Mouse (Mus musculus) fat pad, adult 2 months (tissue): ENCODE measurements around the gene Smoc2.

Experiments
- DNase-seq: peaks from one replicate; pipeline ENCODE4 v3.0.0-alpha.2; 2011; ENCODE audit warnings: low read depth, low spot score; ENCODE audit errors: extremely low read depth

Smoc2 gene

DNA sequence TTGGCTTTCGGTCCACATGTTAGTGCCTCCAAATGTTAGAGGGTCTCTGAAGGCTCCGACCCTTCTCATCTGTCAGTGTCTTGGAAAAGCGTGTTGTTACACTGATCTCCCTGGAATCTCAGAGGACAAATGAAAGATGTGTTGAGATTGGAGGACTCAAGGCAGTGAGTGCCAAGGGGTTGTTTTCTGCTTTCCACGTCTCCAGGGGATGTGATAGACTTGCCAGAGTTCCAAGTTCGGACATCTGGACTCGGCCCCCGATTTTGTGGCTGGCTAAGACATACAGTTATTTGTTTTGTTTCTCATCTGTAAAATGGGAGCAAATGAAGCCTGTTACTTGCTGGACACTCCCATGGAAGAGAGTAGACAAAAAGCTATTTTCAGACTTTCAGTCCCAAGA is 2.0 kb upstream of the Smoc2 start:
- no peak for DNase-seq

GRCm38 (mm10) chr17:14279966-14280300 is 627 bp downstream of the Smoc2 start:
- DNase-seq: no peak

DNA sequence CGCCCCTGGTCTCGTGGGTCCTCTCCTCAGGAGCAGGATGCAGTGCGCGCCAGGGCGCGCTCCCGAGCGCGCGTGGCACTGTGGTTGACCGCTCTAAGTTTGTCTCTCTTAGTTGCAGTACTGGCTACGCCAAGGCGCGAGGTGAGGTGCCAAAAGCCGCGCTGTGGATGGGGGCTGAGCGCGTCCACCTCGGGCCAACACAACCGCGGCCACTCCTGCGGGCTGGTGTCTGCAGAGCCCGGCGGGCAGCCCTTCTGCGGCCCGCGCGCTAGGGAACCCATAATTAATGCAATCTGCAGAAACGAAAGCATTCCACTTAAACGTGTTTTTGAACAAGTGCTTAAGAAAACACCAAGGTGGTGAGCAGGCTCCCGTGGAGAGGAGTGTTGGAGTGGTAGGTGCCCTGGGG is 1.1 kb downstream of the Smoc2 start:
- DNase-seq: no peak

DNA sequence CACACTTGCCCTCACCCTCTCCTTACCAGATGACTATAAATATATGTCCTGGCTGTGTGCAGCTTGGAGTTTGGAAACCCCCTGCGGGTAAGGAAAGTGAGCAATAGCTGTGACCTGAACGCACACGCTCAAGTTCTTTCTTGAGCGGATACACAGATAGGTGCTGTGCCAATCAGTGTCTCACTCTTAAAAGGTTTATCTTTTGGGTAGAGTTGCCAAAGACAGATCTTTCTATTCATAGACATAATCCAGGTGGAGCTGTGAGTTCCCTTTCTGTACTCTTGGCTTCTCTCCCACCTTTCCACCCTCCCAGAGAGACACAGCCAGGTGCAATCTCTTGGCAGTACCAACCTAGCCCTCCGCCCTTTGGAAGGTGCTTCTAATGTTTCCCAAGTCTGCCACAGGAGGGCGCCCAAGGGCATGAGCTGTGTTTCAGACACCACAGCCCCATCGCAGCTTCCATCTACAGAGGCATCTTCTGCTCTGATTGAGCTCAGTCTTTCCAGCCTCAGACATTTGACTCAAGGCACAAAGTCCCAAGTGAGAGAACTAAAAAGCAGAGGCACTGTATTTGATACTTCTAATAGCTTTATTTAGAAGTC is 8.8 kb downstream of the Smoc2 start:
- DNase-seq: peak; percentile 90

DNA sequence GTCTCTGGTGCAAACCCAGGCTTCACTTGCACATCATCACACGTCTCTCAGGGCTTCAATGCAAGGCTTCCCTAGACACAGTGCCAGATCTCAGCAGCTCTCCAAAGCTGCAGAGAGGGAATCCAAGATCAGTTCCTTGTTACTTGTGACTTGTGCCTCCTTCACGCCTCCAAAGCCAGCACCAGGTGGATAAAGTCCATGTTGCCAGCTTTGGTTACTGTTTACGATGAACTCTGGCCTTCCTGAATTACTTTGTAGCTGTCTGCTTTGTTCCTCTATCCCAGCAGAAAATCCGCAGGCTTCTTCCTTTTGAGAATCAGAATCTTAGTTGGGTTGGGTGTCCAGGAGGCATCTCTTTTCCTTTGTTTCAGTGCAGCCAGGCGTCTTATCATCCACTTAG is 14.3 kb downstream of the Smoc2 start:
- DNase-seq: no peak

- DNase-seq: no peak
Observed at GRCm38 (mm10) chr17:14295146-14295545, 15.8 kb downstream of the Smoc2 start.

DNA sequence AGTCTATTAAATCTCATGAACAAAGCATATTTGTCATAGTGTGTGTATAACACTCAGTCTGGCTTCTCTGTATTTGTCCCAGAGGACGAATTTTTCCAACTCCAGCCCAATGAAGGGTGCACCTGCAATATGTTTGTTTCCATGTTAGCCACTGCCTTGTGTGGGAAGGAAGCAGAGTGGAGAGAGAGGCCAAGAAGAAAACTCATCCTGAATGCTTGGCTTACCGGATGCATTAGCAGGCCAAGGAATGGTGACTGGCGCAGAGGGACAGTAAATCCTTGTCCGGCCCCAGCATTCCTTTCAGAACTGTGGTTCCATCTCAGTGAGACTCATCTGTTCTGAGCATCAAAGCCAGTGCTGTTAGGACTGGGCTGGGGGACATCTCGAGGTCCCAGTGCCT is 21.1 kb downstream of the Smoc2 start:
- no peak for DNase-seq

- no peak for DNase-seq
Observed at GRCm38 (mm10) chr17:14301491-14302344, 22.4 kb downstream of the Smoc2 start.

DNA sequence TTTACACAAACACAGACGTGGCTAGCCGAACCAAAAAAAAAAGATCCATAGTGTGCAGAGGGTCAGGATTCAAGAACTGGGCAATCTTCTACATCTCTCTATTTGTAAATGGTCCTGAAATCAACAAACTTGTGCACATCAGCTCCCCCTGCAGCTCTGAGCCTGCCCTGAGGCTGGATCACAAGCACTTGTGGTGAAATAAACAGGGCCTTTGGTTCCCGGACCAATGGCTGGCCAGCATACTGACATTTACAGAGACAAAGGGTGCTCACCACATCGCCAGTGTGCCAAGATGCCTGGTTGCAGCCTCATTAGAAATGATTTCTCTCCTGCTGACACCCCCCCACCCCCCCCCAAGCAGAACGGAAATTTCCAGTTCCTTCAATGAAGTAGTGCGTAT is 23.1 kb downstream of the Smoc2 start:
- DNase-seq: no peak

- no peak for DNase-seq
Observed at GRCm38 (mm10) chr17:14303722-14304121, 24.4 kb downstream of the Smoc2 start.

GRCm38 (mm10) chr17:14309884-14310283 is 30.6 kb downstream of the Smoc2 start:
- DNase-seq: no peak

DNA sequence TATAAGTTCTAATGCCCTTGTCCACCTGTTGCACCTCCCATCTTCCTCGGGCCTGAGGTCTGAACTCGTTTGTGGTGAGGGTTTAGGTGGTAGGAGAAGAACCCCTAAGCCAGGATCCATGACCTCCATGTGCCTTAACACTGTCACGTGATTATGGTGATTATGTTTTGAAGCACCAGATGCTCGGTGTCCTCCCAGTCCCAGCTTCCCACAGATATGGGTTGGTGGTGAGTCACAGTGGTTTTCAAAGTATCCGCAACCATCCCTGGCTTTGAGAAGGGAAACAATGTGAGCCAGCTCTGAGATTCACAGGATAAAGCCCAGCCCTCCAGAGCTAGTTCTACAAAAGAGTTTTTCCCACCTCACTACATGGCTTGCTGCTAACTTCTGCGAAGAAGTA is 33.1 kb downstream of the Smoc2 start:
- no peak for DNase-seq

DNA sequence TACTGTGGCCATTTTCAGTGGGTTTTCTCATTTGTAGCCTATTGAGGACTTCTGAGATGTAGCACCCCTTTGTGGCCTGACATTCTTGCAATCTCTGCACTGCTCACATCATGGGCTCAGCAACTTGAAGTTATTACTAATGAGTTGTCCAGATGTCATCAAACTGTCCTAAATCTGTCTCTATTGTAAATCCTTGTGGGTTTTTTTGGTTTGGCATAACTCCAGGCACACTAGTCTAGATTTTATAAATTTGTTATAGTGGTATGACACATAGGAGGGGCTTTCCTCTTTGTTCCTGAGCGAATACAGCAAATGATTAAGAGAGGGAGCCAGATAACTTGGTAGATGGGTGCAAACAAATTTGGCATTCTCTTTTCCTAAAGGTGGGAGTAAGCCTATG is 35.0 kb downstream of the Smoc2 start:
- no peak for DNase-seq

GRCm38 (mm10) chr17:14316536-14316935 is 37.2 kb downstream of the Smoc2 start:
- no peak for DNase-seq

GRCm38 (mm10) chr17:14317439-14317838 is 38.1 kb downstream of the Smoc2 start:
- no peak for DNase-seq

DNA sequence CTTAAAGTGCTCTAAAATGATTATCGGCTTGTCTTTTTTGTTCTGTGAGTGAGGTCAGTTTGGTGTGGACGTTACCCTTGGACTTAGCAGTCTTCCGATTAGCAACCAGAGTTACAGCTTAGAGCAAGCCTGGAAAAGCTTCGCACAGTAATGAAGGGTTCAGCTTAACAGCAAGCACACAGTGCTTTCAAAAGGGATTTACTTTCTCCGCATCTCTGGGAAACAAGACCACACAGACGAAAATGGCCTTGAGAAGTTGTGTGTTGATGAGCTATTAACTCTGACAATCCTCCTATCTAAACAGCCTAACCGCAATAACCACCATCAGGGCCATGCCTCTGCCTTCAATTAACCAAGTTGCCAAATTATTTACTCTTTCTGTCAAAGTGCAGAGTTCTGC is 46.9 kb downstream of the Smoc2 start:
- no peak for DNase-seq

DNA sequence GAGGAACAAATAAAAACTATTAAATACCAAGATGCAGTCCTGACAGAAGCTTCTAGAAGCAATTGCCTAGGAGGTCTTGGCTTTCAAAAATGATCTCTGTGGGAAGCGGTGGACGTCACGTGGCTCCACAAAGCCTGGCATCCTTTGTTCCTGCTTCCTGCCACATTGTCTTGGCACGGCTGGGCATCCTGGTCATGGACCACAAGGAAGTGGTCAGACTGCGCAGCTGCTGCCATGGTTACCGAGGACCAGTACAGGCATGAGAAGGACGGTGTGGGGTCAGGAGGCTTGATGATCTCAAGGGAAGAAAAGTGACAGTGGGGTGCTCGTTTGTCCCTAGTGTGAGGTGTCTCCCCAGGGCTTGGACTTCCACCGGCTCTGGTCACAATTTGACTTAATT is 48.7 kb downstream of the Smoc2 start:
- no peak for DNase-seq

DNA sequence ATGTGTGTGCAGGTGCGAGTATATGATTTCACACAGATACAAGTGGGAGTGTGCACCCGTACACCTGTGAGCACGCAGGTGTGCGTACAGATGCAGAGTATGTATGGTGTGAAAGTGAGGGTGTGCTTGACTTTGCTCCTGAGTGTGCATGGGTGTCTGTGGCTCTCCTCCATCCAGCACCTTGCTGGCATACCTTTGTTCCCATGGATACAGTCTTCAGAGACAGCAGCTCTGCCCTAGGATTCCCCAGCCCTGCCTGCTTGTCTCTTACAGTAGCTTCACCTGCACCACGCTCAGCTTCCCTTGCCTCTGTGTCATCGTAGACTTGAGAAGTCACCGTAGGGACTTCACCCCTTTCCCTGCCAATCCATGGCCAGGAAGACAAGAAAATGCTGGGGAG is 51.2 kb downstream of the Smoc2 start:
- DNase-seq: no peak

GRCm38 (mm10) chr17:14339932-14340557 is 60.7 kb downstream of the Smoc2 start:
- DNase-seq: no peak

GRCm38 (mm10) chr17:14340736-14341135 is 61.4 kb downstream of the Smoc2 start:
- DNase-seq: no peak

GRCm38 (mm10) chr17:14342511-14342910 is 63.2 kb downstream of the Smoc2 start:
- no peak for DNase-seq

DNA sequence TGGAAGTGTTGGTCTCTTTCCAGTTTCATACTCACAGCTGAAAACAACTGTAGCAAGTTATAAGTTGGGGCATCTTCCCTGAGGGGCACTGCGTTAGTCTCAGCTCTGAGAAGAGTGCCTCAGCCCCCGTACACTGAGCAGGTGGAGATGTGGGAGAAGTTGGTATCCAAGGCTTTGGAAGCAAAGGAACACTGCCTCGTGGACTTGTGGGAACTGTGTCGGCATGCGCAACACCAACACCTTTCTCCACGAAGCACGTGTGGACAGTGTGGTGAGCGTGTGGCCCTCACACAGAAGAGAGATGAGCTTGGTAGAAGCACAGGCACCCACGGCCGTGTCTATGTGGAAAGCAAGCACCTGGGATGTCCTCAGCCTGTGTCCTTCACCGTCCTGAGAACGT is 64.1 kb downstream of the Smoc2 start:
- DNase-seq: no peak
